Mouse (Mus musculus) ES-E14 (cell line): ENCODE data around the gene Ccdc127. TPM values are rescaled to one million over a fixed set of nuclear protein-coding genes. Genes with fewer than 3 reads are reported as not detected.

Experiments
- DNase-seq: peaks from one replicate; pipeline ENCODE4 v3.0.0-alpha.2; 2013; ENCODE audit warnings: low read depth, low spot score
- H3K27ac ChIP-seq: 2 replicates; pipeline ENCODE4 v1.5.1; 2012; ENCODE audit warnings: low read depth, mild to moderate bottlenecking, low read length, moderate library complexity, mixed read lengths; ENCODE audit not compliant: poor library complexity, insufficient read depth, severe bottlenecking
- H3K36me3 ChIP-seq: 2 replicates; pipeline ENCODE4 v1.6.1; 2012; ENCODE audit warnings: mild to moderate bottlenecking, low read length, moderate library complexity, mixed read lengths; ENCODE audit not compliant: control insufficient read depth, poor library complexity, insufficient read depth, severe bottlenecking
- H3K4me1 ChIP-seq, 2 experiments: fragments of 150-350 bp in 1 of 2; sonication (generic) in 1 of 2; 2 replicates each; pipeline ENCODE4 v1.6.1; 2012; ENCODE audit warnings: low read length in 2 of 2, mild to moderate bottlenecking in 1 of 2, mixed read lengths in 1 of 2; ENCODE audit not compliant: control insufficient read depth in 2 of 2, insufficient read depth in 2 of 2, poor library complexity in 1 of 2
- H3K4me3 ChIP-seq, 2 experiments: fragments of 150-350 bp in 1 of 2; sonication (generic) in 1 of 2; 2 replicates each; pipeline ENCODE4 v1.5.1; 2012; ENCODE audit warnings: low read length in 2 of 2, low read depth in 1 of 2, mild to moderate bottlenecking in 1 of 2, mixed read lengths in 1 of 2; ENCODE audit not compliant: insufficient read depth in 1 of 2, poor library complexity in 1 of 2, severe bottlenecking in 1 of 2
- H3K9ac ChIP-seq: 2 replicates; pipeline ENCODE4 v1.6.1; 2012; ENCODE audit warnings: low read depth, mild to moderate bottlenecking, low read length, mixed read lengths; ENCODE audit not compliant: poor library complexity, insufficient read depth, severe bottlenecking
- H3K9me3 ChIP-seq: fragments of 150-350 bp; sonication (generic); 2 replicates; pipeline ENCODE4 v1.6.1; 2012; ENCODE audit warnings: low read depth, mild to moderate bottlenecking, low read length; ENCODE audit not compliant: control insufficient read depth, insufficient read depth
- CHD2 ChIP-seq: IDR thresholded peaks from 2 replicates; pipeline ENCODE4 v1.6.1; 2014; ENCODE audit warnings: mild to moderate bottlenecking, low read depth, low read length, inconsistent platforms
- HCFC1 ChIP-seq: IDR thresholded peaks from 2 replicates; pipeline ENCODE4 v1.6.1; 2012; ENCODE audit warnings: low read length, inconsistent platforms, borderline replicate concordance; ENCODE audit not compliant: insufficient read depth
- MAFK ChIP-seq: IDR thresholded peaks from 2 replicates; pipeline ENCODE4 v1.6.1; 2014; ENCODE audit warnings: mild to moderate bottlenecking, low read depth, low read length, inconsistent platforms; ENCODE audit not compliant: insufficient read depth
- ZC3H11A ChIP-seq: IDR thresholded peaks from 2 replicates; pipeline ENCODE4 v1.6.1; 2012; ENCODE audit warnings: low read depth, mild to moderate bottlenecking, inconsistent platforms, low read length, borderline replicate concordance
- ZNF384 ChIP-seq: IDR thresholded peaks from 2 replicates; pipeline ENCODE4 v1.6.1; 2012; ENCODE audit warnings: low read depth, low read length, inconsistent platforms
- in situ Hi-C, 2 experiments: fragments of 600-800 bp; cut with MboI; formaldehyde crosslinking; loops; one replicate each; pipeline ENCODE4 v1.15.1; 2025; ENCODE audit warnings: low sequenced_read_pairs in 2 of 2, inconsistent platforms in 1 of 2; ENCODE audit not compliant: unreplicated experiment in 2 of 2
- total RNA-seq: library from RNA; depleted of rRNA; stranded (reverse); fragments of 300-350 nt; gene quantifications from 2 replicates; pipeline ENCODE4 v1.2.3, GENCODE M21; 2012

Gene Ccdc127
- total RNA-seq, 1 experiment: 65.9 TPM

DNA sequence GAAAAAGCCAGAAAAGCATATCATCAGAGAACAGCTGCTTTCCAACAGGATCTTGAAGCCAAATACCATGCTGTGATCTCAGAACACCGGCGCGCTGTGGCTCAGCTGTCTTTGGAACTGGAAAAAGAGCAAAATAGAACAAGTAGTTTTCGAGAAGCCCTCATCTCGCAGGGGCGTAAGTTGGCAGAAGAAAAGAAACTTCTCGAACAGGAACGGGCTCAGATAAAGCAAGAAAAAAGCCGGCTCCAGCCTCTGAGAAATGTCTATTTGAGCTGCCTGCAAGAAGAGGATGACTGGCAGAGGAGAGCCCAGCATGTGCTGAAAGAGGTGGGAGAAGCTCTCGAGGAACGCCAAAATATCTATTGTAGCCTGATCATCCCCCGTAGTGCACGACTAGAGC is 6.4 kb downstream of the Ccdc127 start:
- DNase-seq: no peak
- H3K9me3 ChIP-seq: no peaks in the 10 kb centered on the region
- in situ Hi-C loops: no loop called here

DNA sequence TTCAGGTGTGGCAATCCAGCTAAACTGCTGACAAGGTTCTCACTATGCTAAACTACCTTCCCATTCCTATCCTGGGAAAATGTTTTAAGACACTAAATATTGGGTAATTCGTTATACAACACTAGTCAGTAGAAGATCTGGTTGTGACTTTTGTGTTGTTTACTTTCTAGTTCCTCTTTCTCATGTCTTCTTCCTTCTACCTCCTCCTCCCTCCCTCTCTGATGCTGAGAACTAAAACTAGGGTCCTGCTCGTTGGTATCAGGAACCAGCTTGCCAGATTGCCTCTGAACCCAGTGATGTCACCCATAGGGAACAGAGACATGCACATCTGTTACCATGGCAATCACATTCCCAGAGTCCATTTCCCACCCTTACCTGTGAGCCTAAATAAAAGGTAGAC is 12.1 kb downstream of the Ccdc127 start:
- DNase-seq: no peak
- Histone ChIP-seq H3K4me1 (peaks cover 0 to 2% of the 10 kb centered on the region in 2 experiments; a peak in 1 of 4 replicates), H3K9ac (no peak overlapping the region), H3K27ac (no peak overlapping the region), H3K36me3 (peaks cover 4% of the 10 kb centered on the region), H3K9me3 (no peaks in the 10 kb centered on the region), H3K4me3 (no peak overlapping the region)
- TF ChIP-seq HCFC1 (no peak), CHD2 (no peak), ZNF384 (no peak), MAFK (no peak), ZC3H11A (no peak)
- in situ Hi-C loops: no loop called here

More for the DNA sequence above, 6.4 kb downstream of the Ccdc127 start:
- TF ChIP-seq MAFK (no peak), ZNF384 (no peak), ZC3H11A (no peak), HCFC1 (no peak), CHD2 (no peak)
- Histone ChIP-seq H3K27ac (no peak overlapping the region), H3K36me3 (peaks cover 11% of the 10 kb centered on the region), H3K4me1 (no peaks in the 10 kb centered on the region), H3K4me3 (no peak overlapping the region), H3K9ac (no peak overlapping the region)

DNA sequence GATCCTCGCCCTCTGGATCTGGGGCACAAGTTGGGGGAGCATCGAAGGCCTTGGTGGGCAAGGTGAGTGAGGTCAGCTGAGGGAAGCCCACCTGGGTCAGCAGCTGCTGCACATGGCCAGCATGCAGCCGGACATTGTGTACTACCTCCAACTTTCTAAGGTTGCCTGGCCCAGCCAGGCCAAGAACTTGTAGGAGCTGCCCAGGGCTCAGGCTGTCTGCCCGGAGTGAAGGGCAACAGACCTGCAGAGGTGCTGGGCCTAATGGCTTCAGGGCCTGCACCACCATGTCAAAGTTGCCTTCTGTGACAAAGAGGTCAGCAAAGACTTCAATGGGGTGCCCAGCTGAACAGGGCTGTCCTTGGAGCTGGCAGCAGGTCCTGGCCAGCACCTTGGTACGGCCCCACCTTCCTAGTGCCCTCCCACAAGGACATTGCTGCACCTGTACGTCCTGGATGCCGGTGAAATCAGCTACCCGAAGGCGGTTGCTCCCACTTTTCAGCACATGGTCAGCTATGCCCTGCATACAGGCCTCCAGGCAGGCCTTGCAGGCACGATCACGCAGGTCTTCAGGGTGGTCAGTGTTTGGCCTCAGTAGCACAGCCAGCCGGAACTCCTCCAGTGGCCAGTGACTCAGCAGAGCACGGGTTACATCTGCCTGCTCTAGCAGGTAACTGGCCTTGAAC is 13.2 kb downstream of the Ccdc127 start:
- Histone ChIP-seq H3K9ac (no peak overlapping the region), H3K4me1 (peaks cover 0 to 3% of the 10 kb centered on the region in 2 experiments; a peak in 1 of 4 replicates), H3K4me3 (no peak overlapping the region), H3K9me3 (no peaks in the 10 kb centered on the region), H3K36me3 (peaks cover 4% of the 10 kb centered on the region), H3K27ac (no peak overlapping the region)
- no peak for DNase-seq
- no peak for TF ChIP-seq ZNF384
- TF ChIP-seq HCFC1: no peak
- no peak for TF ChIP-seq MAFK
- no peak for TF ChIP-seq CHD2
- TF ChIP-seq ZC3H11A: no peak
- in situ Hi-C loops: no loop called here

DNA sequence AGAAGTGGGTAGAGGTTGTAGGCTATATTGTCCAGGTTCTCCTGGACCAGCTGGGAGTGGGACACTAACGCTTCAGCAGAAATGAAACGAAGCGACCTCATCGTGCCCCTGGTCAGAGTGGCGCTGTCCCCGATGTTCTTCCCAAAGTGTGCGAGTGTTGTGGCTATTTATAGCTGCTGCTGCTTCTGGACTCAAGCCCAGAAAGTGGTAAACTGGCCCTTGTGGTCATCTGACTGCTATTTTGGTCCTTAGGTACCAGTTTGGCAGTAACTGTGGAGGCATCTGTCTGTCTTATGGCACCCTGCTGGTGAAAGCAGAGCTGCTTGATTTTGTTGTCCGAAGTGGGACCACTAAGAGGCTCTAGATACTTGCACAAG is 13.7 kb downstream of the Ccdc127 start, which contains the start of gene Lrrc14b:
Gene Lrrc14b (minus strand): TSS at position 147 of the 377 bp plus-strand sequence.
- in situ Hi-C loops: no loop called here
- no peaks in the 10 kb centered on the region for H3K9me3 ChIP-seq
- H3K4me3 ChIP-seq: no peak within 1 kb of the TSS
- TF ChIP-seq ZC3H11A (no peak), ZNF384 (no peak), CHD2 (no peak), MAFK (no peak), HCFC1 (no peak)
- DNase-seq: no peak
- H3K27ac ChIP-seq: no peak within 1 kb of the TSS
- H3K4me1 ChIP-seq: peaks cover 0 to 3% of the 10 kb centered on the region in 2 experiments; a peak in 1 of 4 replicates
- H3K36me3 ChIP-seq: peaks cover 4% of the 10 kb centered on the region
- H3K9ac ChIP-seq: no peak within 1 kb of the TSS
